Mouse (Mus musculus): ENCODE measurements around the gene Dusp19. TPM values are rescaled to one million over a fixed set of nuclear protein-coding genes. Genes with fewer than 3 reads are reported as not detected.

Gene Dusp19
- 3.9 and 4.1 TPM in 2 replicates for total RNA-seq (2017)

DNA sequence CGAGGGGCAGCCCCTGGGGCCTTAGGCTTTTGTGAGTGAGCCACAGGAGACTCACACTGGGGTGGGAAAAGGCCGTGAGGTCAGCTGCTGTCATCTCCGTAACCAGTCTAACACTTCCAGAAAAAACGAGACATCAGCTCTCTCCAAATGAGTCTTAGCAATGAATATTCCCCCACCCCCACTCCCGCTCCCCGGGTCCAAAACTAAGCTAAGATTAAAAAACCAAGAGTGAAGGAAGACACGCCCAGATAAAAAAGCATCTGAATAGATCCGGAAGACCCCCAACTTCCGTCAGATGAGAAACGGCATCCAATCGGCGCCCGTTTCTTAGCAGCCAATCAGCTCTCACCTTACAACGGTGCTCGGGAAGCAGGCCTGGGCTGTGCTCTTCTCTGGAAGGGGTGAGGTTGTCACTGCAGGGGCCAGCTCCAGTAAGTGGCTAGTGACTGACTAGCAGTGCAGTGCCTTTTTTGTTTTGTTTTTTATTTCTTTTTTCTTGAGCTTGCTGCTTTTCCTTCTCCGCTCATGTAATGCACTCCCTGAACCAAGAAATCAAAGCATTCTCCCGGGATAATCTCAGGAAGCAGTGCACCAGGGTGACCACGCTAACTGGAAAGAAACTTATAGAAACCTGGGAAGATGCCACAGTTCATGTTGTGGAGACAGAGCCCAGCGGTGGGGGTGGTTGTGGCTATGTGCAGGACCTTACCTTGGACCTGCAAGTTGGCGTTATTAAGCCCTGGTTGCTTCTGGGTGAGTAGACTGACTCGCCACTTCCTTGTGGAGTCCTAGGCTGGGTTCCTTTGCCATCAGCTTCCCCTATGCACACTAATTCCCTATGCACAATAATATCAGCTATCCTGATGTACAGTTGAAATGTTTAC lies at the start of gene Dusp19, which contains the start of gene Nup35:
Dusp19 (plus strand) TSS at position 192 of the 884 bp plus-strand sequence.
Nup35 (plus strand) TSS at position 383 of the 884 bp plus-strand sequence.
- peak; percentile 98 for ATAC-seq (ENCODE audit: extremely low read depth, insufficient number of reproducible peaks, low FRiP score, poor library complexity, severe bottlenecking)

DNA sequence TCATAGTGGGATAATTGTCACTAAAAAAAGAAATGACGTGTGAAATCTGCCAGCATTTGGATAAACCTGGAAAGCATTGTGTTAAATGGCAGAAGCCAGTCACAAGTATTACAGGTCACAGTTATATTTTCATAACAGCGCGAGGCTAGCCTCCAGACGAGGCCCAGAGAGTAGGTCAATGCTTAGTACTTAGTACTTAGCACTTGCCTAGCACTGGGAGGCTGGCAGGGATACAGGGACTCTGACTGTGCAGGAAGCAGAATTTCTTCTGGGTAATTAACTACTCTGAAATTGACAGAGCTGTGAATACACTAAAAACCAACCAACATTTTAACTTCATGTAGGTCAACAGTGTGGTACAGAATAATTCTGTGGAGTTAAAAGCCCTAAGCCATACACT lies 49.4 kb upstream of the Dusp19 start:
- no peak for ATAC-seq (ENCODE audit: extremely low read depth, insufficient number of reproducible peaks, low FRiP score, poor library complexity, severe bottlenecking)

DNA sequence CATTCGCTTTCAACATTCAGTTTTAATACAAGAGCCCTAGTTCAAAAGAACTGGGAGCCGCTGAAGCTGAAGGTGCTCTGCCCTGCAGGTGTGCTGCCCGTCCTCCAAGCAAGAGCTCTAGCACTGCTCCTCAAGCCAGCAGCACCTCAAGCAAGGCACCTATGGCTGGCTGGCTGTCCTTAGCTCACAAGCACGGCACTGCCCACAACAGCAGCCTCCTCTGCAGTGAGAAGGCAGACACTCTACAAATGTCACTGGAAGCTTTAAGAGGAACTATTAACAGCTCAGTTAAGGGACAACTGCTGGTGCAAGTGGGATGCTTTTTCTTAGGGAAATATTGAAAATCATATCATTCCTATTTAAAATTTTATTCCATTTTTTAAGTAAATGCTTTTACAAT lies 46.2 kb upstream of the Dusp19 start:
- ATAC-seq (ENCODE audit: extremely low read depth, insufficient number of reproducible peaks, low FRiP score, poor library complexity, severe bottlenecking) = no peak

DNA sequence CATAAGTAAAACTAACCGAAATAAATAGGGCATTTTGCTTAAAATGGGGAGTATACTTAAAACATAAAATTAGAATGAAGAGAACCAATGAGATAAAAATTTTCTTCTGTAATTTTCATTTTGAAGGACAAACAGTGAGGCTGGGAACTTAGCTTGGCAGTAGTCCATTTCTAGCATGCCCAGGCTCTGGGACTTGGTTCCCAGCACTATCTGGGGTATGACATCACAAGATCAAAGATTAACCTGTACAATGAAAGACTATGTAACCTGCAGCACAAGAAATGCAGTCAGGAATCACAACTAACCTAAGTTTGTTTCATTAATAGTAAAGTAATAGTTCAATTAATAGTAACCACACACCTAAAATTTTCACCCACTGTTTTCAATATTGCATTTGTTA lies 39.6 kb upstream of the Dusp19 start:
- ATAC-seq (ENCODE audit: extremely low read depth, insufficient number of reproducible peaks, low FRiP score, poor library complexity, severe bottlenecking) = no peak

DNA sequence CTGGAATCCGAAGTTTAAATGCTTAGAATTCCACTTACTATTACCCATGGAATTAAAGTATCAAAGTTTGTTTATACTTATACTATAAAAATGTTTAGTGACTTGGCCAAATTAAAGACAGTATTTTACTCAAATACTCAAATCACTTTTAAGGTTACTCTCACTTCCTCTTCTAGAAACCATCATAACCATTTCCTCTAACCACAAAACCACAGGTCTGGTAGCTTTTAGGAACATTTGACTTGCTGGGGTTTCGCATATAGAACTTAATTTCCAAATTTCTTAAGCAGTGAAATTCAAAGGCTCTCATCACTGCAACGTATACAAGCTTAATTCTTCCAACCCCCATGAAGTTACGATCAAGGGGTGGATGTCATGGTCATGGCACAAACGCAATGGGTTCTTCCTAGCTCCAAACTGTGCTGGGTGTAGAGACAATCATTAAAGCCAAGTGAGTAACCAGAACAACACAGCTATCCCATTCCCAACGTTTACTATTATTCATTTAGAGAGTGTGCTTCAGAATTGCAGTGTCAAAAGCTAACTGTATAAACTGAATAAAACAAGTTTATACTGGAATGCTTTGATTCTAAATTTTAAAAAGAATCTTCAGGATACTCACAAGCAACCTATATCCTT lies 37.5 kb upstream of the Dusp19 start:
- peak; percentile 53; the same call in 1 of the 2 replicates for ATAC-seq (ENCODE audit: extremely low read depth, insufficient number of reproducible peaks, low FRiP score, poor library complexity, severe bottlenecking)

DNA sequence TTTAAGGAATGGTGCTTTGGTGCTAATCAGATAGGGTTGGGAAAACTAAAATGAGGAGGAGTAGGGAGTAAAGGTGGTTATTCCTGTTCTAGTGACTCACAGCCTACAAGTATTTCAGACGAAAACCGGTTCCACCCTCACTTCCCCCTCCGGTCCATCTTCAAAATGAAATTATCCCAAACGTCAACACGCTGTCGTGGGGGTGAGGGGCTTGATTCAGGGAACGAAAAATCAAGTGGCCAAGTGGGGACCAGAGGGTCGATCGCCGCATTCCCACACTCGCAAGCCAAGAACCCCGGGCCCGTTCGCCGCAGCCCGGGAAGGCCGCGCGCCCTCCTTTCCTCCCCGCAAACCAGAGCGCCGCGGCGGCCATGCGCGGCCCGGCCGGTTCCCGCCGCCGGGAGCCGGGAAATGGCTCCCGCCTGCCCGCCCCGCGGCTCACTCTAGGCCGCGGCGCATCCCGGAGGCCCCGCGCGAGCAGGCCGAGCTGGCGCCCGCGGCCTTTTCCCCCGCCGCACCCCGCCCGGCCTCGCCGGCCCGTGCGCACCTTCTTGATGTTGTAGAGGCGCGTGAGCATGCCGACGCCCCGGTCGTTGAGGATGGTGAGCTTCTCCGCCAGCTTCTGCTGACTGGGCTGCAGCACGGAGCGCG lies 36.4 kb upstream of the Dusp19 start:
- ATAC-seq (ENCODE audit: extremely low read depth, insufficient number of reproducible peaks, low FRiP score, poor library complexity, severe bottlenecking) = no peak

DNA sequence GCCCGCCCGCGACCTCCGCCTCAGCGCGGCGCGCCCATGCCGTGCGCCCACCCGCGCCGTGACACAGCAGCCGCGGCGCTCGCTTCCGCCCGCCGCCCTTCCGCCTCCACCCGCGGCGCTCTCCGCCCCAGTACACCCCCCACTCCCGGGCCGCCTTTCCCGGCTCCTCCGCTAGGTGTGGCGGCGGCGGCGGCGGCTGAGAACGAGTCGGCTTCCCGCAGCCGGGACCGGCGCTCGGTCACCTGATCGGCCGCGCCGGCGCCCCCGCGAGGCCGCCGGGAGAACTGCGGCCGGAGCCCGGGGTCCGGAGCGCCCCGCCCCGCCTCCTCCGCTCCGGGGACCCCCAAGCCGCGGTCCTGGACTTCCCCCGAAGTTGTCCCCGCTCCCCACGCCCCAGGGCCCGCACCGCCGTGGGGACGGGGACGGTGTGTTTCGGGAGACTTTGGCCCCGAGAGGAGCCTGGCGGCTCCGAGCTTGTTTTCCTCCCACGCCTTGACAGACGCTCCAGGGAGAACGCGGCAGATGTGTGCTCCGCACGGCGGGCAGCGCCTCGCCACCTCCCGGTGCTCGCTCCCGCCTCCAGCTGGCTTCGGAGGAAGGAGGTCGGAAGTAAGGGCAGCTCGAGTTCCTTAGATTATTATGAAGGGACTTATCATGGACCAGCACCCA lies 35.7 kb upstream of the Dusp19 start, which contains the start of gene Nckap1:
Nckap1 (minus strand) TSS at position 338 of the 669 bp plus-strand sequence.
- ATAC-seq (ENCODE audit: extremely low read depth, insufficient number of reproducible peaks, low FRiP score, poor library complexity, severe bottlenecking) = 0 out of 2 replicates have a peak, but pooled peaks have one; percentile 42

DNA sequence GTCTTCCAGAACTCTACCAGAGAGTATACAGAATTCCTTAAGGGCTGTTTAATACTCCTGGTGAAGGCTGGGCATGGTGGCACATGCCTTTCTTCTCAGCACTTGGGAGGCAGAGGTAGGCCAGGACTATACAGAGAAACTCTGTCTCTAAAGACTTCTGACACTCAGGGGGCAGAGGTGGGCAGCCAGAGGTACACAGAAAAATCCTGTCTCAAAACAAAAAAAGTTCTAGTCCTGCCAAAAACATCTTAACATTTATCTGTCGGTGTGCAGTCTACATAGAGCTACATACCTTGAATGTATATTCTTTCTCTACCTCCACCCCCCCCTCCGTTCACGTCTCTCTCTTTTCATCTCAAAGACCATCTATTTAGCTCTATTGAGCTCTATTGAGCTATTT lies 34.5 kb upstream of the Dusp19 start:
- no peak for ATAC-seq (ENCODE audit: extremely low read depth, insufficient number of reproducible peaks, low FRiP score, poor library complexity, severe bottlenecking)

DNA sequence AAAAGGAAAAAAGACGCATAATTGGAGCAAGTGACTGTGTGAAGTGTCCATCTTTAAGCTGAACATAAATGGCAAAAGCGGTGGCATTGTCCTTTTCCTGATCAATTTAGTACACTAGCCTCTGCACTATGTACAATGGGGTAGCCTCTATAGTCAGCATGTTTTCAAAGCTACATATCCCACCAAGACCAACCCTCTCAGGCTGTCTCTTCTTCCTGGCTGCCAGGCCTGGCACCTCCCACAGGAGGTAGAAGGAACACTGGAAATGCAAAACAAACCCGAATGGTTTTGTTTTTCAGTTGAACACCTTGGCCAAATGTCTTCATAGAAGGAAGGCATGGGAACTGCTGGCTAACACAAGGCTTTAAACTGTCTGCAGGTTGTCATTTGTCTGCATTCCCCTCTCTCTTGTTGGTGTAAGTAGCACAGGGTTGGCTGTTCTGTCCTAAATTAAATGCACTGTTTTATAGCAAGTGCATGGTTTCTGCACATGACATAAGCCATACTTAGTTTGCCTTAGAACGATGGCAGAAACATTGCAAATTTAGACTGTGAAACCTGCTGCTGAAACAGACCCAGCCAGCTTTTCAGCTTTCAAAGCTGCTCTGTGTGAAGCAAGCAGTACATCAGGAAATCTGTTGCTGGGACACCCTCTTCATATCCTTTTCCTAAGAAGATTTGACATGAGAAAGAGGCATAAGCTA lies 22.5 kb upstream of the Dusp19 start:
- ATAC-seq (ENCODE audit: extremely low read depth, insufficient number of reproducible peaks, low FRiP score, poor library complexity, severe bottlenecking) = no peak

DNA sequence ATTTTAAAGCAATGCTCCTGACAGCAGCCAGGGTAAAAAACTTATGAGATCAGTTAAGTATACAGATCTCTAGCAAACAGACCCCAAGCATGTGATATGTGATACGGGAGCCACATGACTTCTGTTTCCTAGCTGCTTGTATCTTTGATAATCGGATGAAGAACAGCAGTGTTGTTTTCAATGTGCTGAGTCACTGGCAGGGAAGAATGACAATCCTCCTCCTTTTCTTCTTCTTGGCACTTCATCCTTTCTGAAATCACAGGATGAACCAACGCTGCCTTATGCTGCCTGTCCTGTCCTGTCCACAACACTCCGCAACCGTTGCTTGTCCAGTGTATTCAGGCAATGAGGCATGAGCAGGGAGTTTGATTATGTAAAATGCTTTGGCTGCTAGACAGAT lies 19.9 kb upstream of the Dusp19 start:
- no peak for ATAC-seq (ENCODE audit: extremely low read depth, insufficient number of reproducible peaks, low FRiP score, poor library complexity, severe bottlenecking)

DNA sequence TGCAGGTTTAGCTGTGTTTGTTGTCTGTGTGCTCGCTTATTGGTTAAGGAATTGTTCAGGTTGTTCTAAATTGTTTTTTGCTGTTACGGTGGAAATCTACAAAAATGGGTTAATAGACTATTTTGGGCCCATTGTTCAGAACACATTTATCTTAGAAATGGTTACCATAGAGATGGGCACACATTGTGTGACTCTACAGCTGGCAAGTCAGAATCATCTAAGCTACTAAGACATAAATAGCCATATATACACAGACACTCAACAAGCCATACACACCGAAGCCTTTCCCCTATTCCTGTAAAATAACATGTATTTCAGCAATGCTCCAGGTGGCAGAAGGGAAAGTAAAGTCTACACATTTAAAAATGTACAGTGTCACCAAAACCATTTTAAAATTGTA lies 17.0 kb upstream of the Dusp19 start:
- no peak for ATAC-seq (ENCODE audit: extremely low read depth, insufficient number of reproducible peaks, low FRiP score, poor library complexity, severe bottlenecking)

DNA sequence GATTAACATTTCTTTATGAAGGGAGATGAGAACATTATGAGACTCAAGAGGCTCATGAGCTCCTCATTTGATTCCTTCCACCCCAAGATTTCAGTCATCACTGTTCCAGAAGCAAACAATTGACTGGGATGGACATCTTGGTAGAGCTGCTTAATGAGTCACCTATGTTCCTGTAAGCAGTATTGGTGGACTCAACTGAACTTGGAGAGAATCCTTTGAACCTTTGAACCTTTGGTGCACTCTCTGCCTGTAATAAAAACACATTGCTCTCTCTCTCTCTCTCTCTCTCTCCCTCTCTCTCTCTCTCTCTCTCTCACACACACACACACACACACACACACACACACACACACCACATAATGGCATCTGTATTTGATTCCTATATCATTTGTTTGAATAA lies 16.2 kb upstream of the Dusp19 start:
- no peak for ATAC-seq (ENCODE audit: extremely low read depth, insufficient number of reproducible peaks, low FRiP score, poor library complexity, severe bottlenecking)

DNA sequence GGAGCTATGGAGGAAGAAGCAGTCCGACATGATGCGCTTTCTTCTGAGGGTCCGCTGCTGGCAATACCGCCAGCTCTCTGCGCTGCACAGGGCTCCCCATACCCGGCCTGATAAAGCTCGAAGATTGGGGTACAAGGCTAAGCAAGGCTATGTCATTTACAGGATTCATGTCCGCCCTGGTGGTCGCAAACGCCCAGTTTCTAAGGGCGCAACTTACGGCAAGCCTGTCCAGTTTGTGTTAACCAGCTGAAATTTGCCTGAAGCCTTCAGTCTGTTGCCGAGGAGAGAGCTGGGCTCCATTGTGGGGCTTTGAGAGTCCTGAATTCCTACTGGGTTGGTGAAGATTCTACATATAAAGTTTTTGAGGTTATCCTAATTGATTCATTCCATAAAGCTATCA lies 14.1 kb upstream of the Dusp19 start:
- ATAC-seq (ENCODE audit: extremely low read depth, insufficient number of reproducible peaks, low FRiP score, poor library complexity, severe bottlenecking) = no peak

DNA sequence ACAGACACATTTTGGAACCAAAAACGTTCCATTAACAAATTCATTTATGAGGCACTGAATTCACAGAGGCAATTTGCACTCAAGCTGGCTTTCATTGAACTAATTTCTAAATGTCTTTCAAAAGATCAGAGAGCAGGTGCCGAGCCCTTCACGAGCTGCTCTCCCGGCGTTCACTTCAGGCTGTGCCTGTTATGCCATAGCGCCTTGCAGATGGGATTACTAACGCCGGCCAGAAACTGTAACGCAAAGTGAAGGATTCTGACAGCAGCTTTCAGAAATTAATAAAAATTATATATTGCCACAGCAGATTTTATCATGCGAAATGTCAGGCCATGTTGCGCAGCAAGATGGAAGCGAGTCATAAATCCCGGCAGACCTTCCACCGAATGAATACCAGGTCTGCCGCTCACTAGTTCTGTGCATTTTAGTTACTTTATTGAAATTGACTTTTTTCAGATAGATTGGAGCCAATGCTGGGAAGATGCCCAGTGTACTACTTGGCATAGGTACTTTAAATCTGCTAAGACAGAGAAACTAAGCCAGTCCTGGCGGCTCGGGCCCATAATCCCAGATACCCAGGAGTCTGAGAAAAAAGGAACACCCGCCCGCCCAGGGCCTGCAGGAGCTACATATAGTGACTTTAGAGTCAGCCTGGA lies 12.9 kb upstream of the Dusp19 start:
- no peak for ATAC-seq (ENCODE audit: extremely low read depth, insufficient number of reproducible peaks, low FRiP score, poor library complexity, severe bottlenecking)

DNA sequence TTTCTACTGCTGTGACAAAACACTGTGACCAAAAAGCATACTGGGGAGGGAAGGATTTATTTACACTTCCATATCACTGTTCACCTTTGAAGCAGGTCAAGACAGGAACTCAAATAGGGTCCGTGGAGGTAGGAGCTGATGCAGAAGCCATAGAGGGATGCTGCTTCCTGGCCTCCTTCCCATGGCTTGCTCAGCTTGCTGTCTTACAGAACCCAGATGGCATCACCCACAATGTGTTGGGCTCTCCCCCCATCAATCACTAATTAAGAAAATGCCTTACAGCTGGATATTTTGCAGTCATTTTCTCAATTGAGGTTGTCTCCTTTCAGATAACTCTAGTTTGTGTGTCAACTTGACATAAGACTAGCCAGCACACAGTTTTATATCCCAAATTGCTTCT lies 4.6 kb upstream of the Dusp19 start:
- ATAC-seq (ENCODE audit: extremely low read depth, insufficient number of reproducible peaks, low FRiP score, poor library complexity, severe bottlenecking) = no peak

DNA sequence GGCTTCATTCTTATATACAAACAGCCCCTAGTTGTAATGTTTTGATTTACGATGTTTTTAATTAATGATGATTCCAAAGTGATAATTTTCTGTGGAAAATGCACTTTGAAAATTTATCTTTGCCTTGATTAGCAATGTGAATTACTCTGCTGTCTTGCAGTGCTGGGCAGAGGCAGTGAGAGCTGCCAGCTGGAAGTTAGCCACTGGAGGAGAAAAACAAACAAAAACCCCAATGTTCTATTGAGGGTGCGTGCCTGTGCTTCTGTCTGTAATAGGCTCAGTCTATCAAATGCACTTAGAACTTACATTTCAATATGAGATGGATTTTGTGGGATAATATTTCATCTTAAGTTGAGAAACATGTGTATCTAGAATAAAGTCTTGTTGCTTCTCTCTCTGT lies 4.0 kb upstream of the Dusp19 start:
- ATAC-seq (ENCODE audit: extremely low read depth, insufficient number of reproducible peaks, low FRiP score, poor library complexity, severe bottlenecking) = no peak

DNA sequence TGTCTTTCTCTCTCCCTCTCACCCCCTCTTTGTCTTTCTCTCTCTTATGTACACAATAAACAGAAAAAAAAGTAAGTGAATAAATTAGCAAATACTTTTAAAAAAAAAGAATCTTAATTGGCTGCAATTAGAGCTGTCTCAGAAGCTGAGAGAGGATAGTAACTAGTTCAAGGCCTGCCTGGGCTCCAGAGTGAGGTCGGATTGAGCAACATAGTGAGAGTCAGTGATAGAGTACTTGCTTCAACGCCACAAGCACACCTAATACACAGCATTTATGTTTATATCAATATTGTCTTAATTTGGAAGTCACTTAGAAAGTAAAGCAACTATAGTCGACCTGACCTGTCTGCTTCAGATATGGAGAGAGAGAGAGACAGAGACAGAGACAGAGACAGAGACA lies 2.1 kb downstream of the Dusp19 start:
- no peak for ATAC-seq (ENCODE audit: extremely low read depth, insufficient number of reproducible peaks, low FRiP score, poor library complexity, severe bottlenecking)

DNA sequence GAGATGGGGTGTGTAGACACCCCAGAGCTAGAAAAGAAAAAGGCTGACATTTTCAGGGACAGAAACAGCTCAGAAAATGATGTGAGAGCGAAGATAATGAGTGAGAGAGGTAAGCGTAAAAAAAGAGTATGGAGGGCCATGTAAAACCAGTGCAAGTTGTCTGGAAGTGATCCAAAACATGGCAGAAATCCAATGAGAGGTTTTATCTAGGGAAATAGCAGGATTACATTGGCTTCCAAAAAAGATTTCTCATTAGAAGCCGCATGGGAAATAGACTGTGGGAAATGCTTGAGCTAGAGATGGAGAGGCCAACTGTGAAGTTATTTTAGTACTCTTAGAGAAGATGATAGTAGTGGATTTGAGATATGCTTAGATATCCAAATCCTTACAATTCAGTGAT lies 5.1 kb downstream of the Dusp19 start:
- ATAC-seq (ENCODE audit: extremely low read depth, insufficient number of reproducible peaks, low FRiP score, poor library complexity, severe bottlenecking) = no peak
